Mouse (Mus musculus): ENCODE results near the gene Olfr212.

The Olfr212 gene

GRCm38 (mm10) chr6:116506302-116507003 lies at the start of gene Olfr212:
Gene Olfr212 (plus strand): TSS chr6:116506516.
- 91% methylated on average over 20 of the region's 20 CpGs for WGBS

GRCm38 (mm10) chr6:116458728-116459127 lies 47.6 kb upstream of the Olfr212 start:
- WGBS = 68% methylated on average over 4 of the region's 4 CpGs

- WGBS = 80% methylated on average over 2 of the region's 2 CpGs
These were observed 47.1 kb upstream of the Olfr212 start for GRCm38 (mm10) chr6:116459232-116459631.

GRCm38 (mm10) chr6:116460544-116461283 lies 45.6 kb upstream of the Olfr212 start, which contains the start of gene Alox5:
Gene Alox5 (minus strand): TSS chr6:116461178.
- 4% methylated on average over 43 of the region's 43 CpGs for WGBS

GRCm38 (mm10) chr6:116468081-116468480 lies 38.2 kb upstream of the Olfr212 start:
- 23% methylated on average over 3 of the region's 3 CpGs for whole genome bisulfite sequencing

GRCm38 (mm10) chr6:116485081-116485480 lies 21.2 kb upstream of the Olfr212 start:
- WGBS = 71% methylated on average over 1 of the region's 1 CpGs

GRCm38 (mm10) chr6:116486833-116487232 lies 19.5 kb upstream of the Olfr212 start:
- WGBS = 50% methylated on average over 1 of the region's 1 CpGs

GRCm38 (mm10) chr6:116488791-116489190 lies 17.5 kb upstream of the Olfr212 start, which contains the start of gene Olfr211:
Gene Olfr211 (plus strand): TSS chr6:116489091.
- WGBS = 60% methylated on average over 4 of the region's 4 CpGs

GRCm38 (mm10) chr6:116493742-116494141 lies 12.6 kb upstream of the Olfr212 start:
- 75% methylated on average over 5 of the region's 5 CpGs for WGBS

- 71% methylated on average over 1 of the region's 1 CpGs for WGBS
These were observed 10.4 kb upstream of the Olfr212 start for GRCm38 (mm10) chr6:116495960-116496359.

GRCm38 (mm10) chr6:116538156-116538555 lies 31.8 kb downstream of the Olfr212 start, which contains the start of gene Olfr213:
Gene Olfr213 (plus strand): TSS chr6:116538456.
- WGBS = 81% methylated on average over 1 of the region's 1 CpGs

GRCm38 (mm10) chr6:116542500-116542899 lies 36.2 kb downstream of the Olfr212 start:
- 86% methylated on average over 2 of the region's 2 CpGs for WGBS

GRCm38 (mm10) chr6:116550841-116551240 lies 44.5 kb downstream of the Olfr212 start, which contains the start of gene Gm5580:
Gene Gm5580 (plus strand): TSS chr6:116551141.
- WGBS = 96% methylated on average over 11 of the region's 11 CpGs

- WGBS = 68% methylated on average over 1 of the region's 1 CpGs
These were observed 47.6 kb downstream of the Olfr212 start, which contains the start of gene Olfr214 for GRCm38 (mm10) chr6:116553935-116554334. Gene Olfr214 (plus strand): TSS chr6:116554235.

- WGBS = 74% methylated on average over 3 of the region's 3 CpGs
These were observed 48.6 kb downstream of the Olfr212 start for GRCm38 (mm10) chr6:116554952-116555351.
